Mouse (Mus musculus): ENCODE measurements around the gene Tmem201. TPM values are rescaled to one million over a fixed set of nuclear protein-coding genes. Genes with fewer than 3 reads are reported as not detected.

Gene Tmem201
- total and polyA plus RNA-seq, 3 experiments: 6.4 to 29.2 (median 16.2) TPM

GRCm38 (mm10) chr4:149691368-149691767, 46.5 kb downstream of the Tmem201 start:
- no peak overlapping the region for H3K4me3 ChIP-seq (replicated peaks in 1 of 3; ENCODE audit: low read depth in 2 of 3, low read length in 2 of 3, poor library complexity in 1 of 3)

GRCm38 (mm10) chr4:149690828-149691280, 47.0 kb downstream of the Tmem201 start:
- H3K4me2 ChIP-seq (ENCODE audit: insufficient read depth, low read depth, poor library complexity, severe bottlenecking): peak overlapping the region; percentile 74
- H3K4me1 ChIP-seq (ENCODE audit: control insufficient read depth in 1 of 2, insufficient read depth in 2 of 2): peaks cover 37 to 94% of the 10 kb centered on the region in 2 experiments
- no peaks in the 10 kb centered on the region for H3K9me3 ChIP-seq (replicated peaks; ENCODE audit: low read length)
- peaks cover 29 to 66% of the 10 kb centered on the region in 2 experiments for H3K36me3 ChIP-seq (replicated peaks in 1 of 2; ENCODE audit: control insufficient read depth in 1 of 2, insufficient read depth in 1 of 2, low read length in 1 of 2)
- no peaks in the 10 kb centered on the region for H3K27me3 ChIP-seq (replicated peaks)
- no peak overlapping the region for H3K4me3 ChIP-seq (replicated peaks in 1 of 3; ENCODE audit: low read depth in 2 of 3, low read length in 2 of 3, poor library complexity in 1 of 3)
- H3K27ac ChIP-seq (ENCODE audit: insufficient read depth, low read depth): peak overlapping the region; percentile 87
- in situ Hi-C loops (cut with MboI; ENCODE audit: low pct_ligation_motif_present, low pct_unique_long_range_greater_than_20kb, low sequenced_read_pairs) (no loop called here), dilution Hi-C loops (cut with MboI; ENCODE audit: extremely low pct_ligation_motif_present, extremely low pct_unique_long_range_greater_than_20kb, low sequenced_read_pairs) (no loop called here)
- DNase-seq (ENCODE audit: extremely low read depth): no peak
- peak overlapping the region; percentile 36; the same call in 1 of the 2 replicates for H3K9ac ChIP-seq (ENCODE audit: insufficient read depth, low read depth)
- peaks cover 87% of the 10 kb centered on the region for H3K79me2 ChIP-seq (replicated peaks; ENCODE audit: control insufficient read depth, extremely low read depth, insufficient read depth, poor library complexity, severe bottlenecking)
- TF ChIP-seq UBTF (IDR thresholded peaks at IDR 0.05; ENCODE audit: low read depth, low read length) (no peak), JUND (conservative IDR thresholded peaks at IDR 0.05; ENCODE audit: low read depth, low read length) (no peak), GABPA (IDR thresholded peaks at IDR 0.05; ENCODE audit: insufficient replicate concordance, low read depth, low read length) (no peak), TCF12 (IDR thresholded peaks at IDR 0.05; ENCODE audit: low read depth, low read length) (no peak), E2F4 (IDR thresholded peaks at IDR 0.05; ENCODE audit: insufficient replicate concordance, low read depth, low read length) (no peak), ETS1 (conservative IDR thresholded peaks at IDR 0.05; ENCODE audit: low read depth, low read length) (no peak), ZKSCAN1 (IDR thresholded peaks at IDR 0.05; ENCODE audit: borderline replicate concordance, low read depth, low read length) (no peak), IRF4 (IDR thresholded peaks at IDR 0.05; ENCODE audit: low read depth, low read length) (0 out of 2 replicates have a peak, but pooled peaks have one; percentile 23), POLR2AphosphoS2 (IDR thresholded peaks at IDR 0.05; ENCODE audit: low read depth, low read length) (no peak), RAD21 (IDR thresholded peaks at IDR 0.05; ENCODE audit: low read depth, low read length) (no peak; the same call in 1 of the 2 replicates), ZMIZ1 (IDR thresholded peaks at IDR 0.05; ENCODE audit: low read depth, low read length) (no peak), ZNF384 (IDR thresholded peaks at IDR 0.05; ENCODE audit: low read depth, low read length) (no peak), MAX (IDR thresholded peaks at IDR 0.05; ENCODE audit: low read length) (no peak), CTCF (conservative IDR thresholded peaks at IDR 0.05 in 1 of 2, IDR thresholded peaks at IDR 0.05 in 1 of 2; ENCODE audit: low read depth in 2 of 2, low read length in 2 of 2) (0 out of 4 replicates have a peak, but pooled peaks of 1 of the 2 experiments have one; percentile 2), BHLHE40 (IDR thresholded peaks at IDR 0.05; ENCODE audit: low read depth, low read length) (peak; percentile 38; the same call in 1 of the 2 replicates), CHD1 (IDR thresholded peaks at IDR 0.05; ENCODE audit: low read depth, low read length) (no peak; the same call in 1 of the 2 replicates), TBP (conservative IDR thresholded peaks at IDR 0.05; ENCODE audit: low read depth, low read length) (no peak), SIN3A (IDR thresholded peaks at IDR 0.05; ENCODE audit: low read length) (0 out of 2 replicates have a peak, but pooled peaks have one; percentile 19), PAX5 (IDR thresholded peaks at IDR 0.05; ENCODE audit: low read length) (no peak), CHD2 (IDR thresholded peaks at IDR 0.05; ENCODE audit: low read length) (no peak), USF1 (IDR thresholded peaks at IDR 0.05; ENCODE audit: low read depth, low read length) (no peak), RCOR1 (conservative IDR thresholded peaks at IDR 0.05; ENCODE audit: low read depth, low read length) (no peak), POLR2A (IDR thresholded peaks at IDR 0.05; ENCODE audit: low read depth, low read length) (no peak), MAFK (IDR thresholded peaks at IDR 0.05; ENCODE audit: insufficient replicate concordance, low read length) (no peak), USF2 (conservative IDR thresholded peaks at IDR 0.05; ENCODE audit: low read depth, low read length) (no peak; the same call in 1 of the 2 replicates), MXI1 (IDR thresholded peaks at IDR 0.05; ENCODE audit: low read depth, low read length) (no peak)

More at GRCm38 (mm10) chr4:149691368-149691767, 46.5 kb downstream of the Tmem201 start:
- peaks cover 85% of the 10 kb centered on the region for H3K79me2 ChIP-seq (replicated peaks; ENCODE audit: control insufficient read depth, extremely low read depth, insufficient read depth, poor library complexity, severe bottlenecking)
- no peaks in the 10 kb centered on the region for H3K27me3 ChIP-seq (replicated peaks)
- H3K27ac ChIP-seq (ENCODE audit: insufficient read depth, low read depth): peak overlapping the region; percentile 87
- peak overlapping the region; percentile 1; the same call in 1 of the 2 replicates for H3K9ac ChIP-seq (ENCODE audit: insufficient read depth, low read depth)
- in situ Hi-C loops (cut with MboI; ENCODE audit: low pct_ligation_motif_present, low pct_unique_long_range_greater_than_20kb, low sequenced_read_pairs) (no loop called here), dilution Hi-C loops (cut with MboI; ENCODE audit: extremely low pct_ligation_motif_present, extremely low pct_unique_long_range_greater_than_20kb, low sequenced_read_pairs) (no loop called here)
- no peak for TF ChIP-seq POLR2A (IDR thresholded peaks at IDR 0.05; ENCODE audit: low read depth, low read length)
- no peak for TF ChIP-seq ZC3H11A (IDR thresholded peaks at IDR 0.05; ENCODE audit: low read depth, low read length)
- TF ChIP-seq EP300 (IDR thresholded peaks at IDR 0.05; ENCODE audit: low read length): no peak
- no peak for TF ChIP-seq KAT2A (IDR thresholded peaks at IDR 0.05; ENCODE audit: insufficient replicate concordance, low read length)
- no peak for TF ChIP-seq JUND (conservative IDR thresholded peaks at IDR 0.05; ENCODE audit: low read depth, low read length)
- no peak for TF ChIP-seq SIN3A (IDR thresholded peaks at IDR 0.05; ENCODE audit: low read length)
- TF ChIP-seq PAX5 (IDR thresholded peaks at IDR 0.05; ENCODE audit: low read length): no peak
- no peak for TF ChIP-seq IRF4 (IDR thresholded peaks at IDR 0.05; ENCODE audit: low read depth, low read length)
- TF ChIP-seq CHD1 (IDR thresholded peaks at IDR 0.05; ENCODE audit: low read depth, low read length): no peak
- no peak for TF ChIP-seq CTCF (conservative IDR thresholded peaks at IDR 0.05 in 1 of 2, IDR thresholded peaks at IDR 0.05 in 1 of 2; ENCODE audit: low read depth in 2 of 2, low read length in 2 of 2)
- no peak for TF ChIP-seq MXI1 (IDR thresholded peaks at IDR 0.05; ENCODE audit: low read depth, low read length)
- no peak for TF ChIP-seq CHD2 (IDR thresholded peaks at IDR 0.05; ENCODE audit: low read length)
- no peak for TF ChIP-seq NRF1 (IDR thresholded peaks at IDR 0.05; ENCODE audit: low read depth, low read length)
- TF ChIP-seq UBTF (IDR thresholded peaks at IDR 0.05; ENCODE audit: low read depth, low read length): no peak
- no peak for TF ChIP-seq RCOR1 (conservative IDR thresholded peaks at IDR 0.05; ENCODE audit: low read depth, low read length)
- TF ChIP-seq MAZ (IDR thresholded peaks at IDR 0.05; ENCODE audit: low read depth, low read length): no peak
- no peak for TF ChIP-seq USF1 (IDR thresholded peaks at IDR 0.05; ENCODE audit: low read depth, low read length)
- no peak for TF ChIP-seq MYC (IDR thresholded peaks at IDR 0.05; ENCODE audit: low read depth, low read length)
- TF ChIP-seq TBP (conservative IDR thresholded peaks at IDR 0.05; ENCODE audit: low read depth, low read length): no peak
- peaks cover 37 to 91% of the 10 kb centered on the region in 2 experiments for H3K4me1 ChIP-seq (ENCODE audit: control insufficient read depth in 1 of 2, insufficient read depth in 2 of 2)
- H3K4me2 ChIP-seq (ENCODE audit: insufficient read depth, low read depth, poor library complexity, severe bottlenecking): peak overlapping the region; percentile 74; the same call in 1 of the 2 replicates
- no peaks in the 10 kb centered on the region for H3K9me3 ChIP-seq (replicated peaks; ENCODE audit: low read length)
- H3K36me3 ChIP-seq (replicated peaks in 1 of 2; ENCODE audit: control insufficient read depth in 1 of 2, insufficient read depth in 1 of 2, low read length in 1 of 2): peaks cover 29 to 61% of the 10 kb centered on the region in 2 experiments
- DNase-seq (ENCODE audit: extremely low read depth): no peak
